Mouse (Mus musculus) gastrocnemius, postnatal 4 days (tissue): ENCODE measurements around the gene Plau. TPM values are rescaled to one million over a fixed set of nuclear protein-coding genes. Genes with fewer than 3 reads are reported as not detected.
A peak's percentile ranks its signal among the peaks of the same experiment; 100 is the strongest.

Experiments used
- DNase-seq, 2 experiments: peaks; one replicate each; pipeline ENCODE4 v3.0.0; 2021 to 2022; ENCODE audit warnings: low spot score in 2 of 2, mixed read lengths in 2 of 2
- long read RNA-seq, 2 experiments: library from polyadenylated mRNA; stranded (forward); transcript quantifications; one replicate each; pipeline ENCODE4 v2.0.0; 2021
- total RNA-seq, 2 experiments: library from RNA; stranded (reverse); gene quantifications; 2 replicates each; pipeline ENCODE4 v1.2.3; 2021

Gene Plau
- total RNA-seq, result 10 to 100 TPM; 25.8 to 28.2 TPM
- long read RNA-seq, experiment 1, partial matches to known transcripts, result 1 of 2 reads
- long read RNA-seq, experiment 1, other reads (novel, unspliced or antisense), result 1 of 2 reads
- long read RNA-seq, experiment 2, result 0 reads

GRCm38 (mm10) chr14:20836171-20836904 is at the start of gene Plau:
TSS of gene Plau (plus strand) at chr14:20836660.
- peak; percentile 76 to 81 for DNase-seq

GRCm38 (mm10) chr14:20788151-20788550 is 48.3 kb upstream of the Plau start:
- DNase-seq, result no peak

DNA sequence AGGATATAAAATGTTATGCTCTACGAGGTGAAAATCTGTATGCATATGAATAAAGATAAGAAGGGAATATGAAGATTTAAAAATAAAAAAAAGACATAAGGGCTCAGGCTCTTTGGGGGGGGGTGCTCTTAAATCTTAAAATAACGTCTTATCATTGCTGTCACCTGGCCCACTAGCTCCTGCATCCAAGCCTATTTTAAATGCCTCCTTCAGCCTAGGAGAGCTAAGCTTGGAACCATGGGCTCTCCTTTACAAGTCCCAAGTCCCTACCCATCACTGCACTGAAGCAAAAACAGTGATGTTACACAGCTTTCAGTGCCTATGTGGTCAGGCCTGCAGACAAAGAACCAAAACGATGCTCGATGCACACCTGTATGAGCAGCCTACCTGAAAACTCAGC is 46.9 kb upstream of the Plau start:
- DNase-seq, result no peak

DNA sequence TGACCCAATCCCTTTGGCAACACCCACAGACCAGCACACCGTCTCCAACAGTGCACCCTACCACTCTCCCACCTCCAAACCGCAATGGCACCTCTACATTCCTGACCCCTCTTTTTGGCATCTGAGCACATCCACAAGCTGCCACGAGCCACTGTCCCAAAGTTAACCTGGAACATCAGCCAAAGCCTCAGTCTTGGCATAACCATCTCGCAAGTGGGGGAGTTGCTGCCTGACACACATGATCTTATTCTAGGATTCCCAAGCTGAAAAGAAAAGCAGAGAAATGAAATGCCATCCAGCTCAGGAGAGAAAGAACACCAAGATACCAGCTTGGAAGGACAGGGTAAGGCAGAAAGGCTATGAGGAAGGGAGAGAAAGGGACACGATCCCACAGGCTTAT is 46.0 kb upstream of the Plau start:
- DNase-seq, result no peak

DNA sequence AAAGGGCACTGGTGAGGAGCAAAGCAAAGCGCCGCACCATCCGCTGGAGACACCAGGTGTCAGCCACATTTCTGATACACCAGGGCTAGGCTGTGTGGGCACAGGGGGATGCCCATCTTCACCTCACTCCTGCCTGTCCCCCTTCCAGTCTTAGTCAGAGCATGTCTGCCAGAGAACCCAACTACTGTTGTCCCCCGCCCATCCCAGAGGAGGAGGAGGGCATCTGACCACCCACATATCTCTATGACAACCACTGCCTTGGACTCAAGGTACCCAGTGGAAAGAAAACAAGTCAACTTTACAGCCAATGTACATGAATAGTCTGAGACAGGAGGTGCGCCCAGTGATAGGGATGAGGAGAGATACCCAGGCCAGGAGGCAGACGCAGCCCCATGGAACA is 45.5 kb upstream of the Plau start:
- DNase-seq, result no peak

DNA sequence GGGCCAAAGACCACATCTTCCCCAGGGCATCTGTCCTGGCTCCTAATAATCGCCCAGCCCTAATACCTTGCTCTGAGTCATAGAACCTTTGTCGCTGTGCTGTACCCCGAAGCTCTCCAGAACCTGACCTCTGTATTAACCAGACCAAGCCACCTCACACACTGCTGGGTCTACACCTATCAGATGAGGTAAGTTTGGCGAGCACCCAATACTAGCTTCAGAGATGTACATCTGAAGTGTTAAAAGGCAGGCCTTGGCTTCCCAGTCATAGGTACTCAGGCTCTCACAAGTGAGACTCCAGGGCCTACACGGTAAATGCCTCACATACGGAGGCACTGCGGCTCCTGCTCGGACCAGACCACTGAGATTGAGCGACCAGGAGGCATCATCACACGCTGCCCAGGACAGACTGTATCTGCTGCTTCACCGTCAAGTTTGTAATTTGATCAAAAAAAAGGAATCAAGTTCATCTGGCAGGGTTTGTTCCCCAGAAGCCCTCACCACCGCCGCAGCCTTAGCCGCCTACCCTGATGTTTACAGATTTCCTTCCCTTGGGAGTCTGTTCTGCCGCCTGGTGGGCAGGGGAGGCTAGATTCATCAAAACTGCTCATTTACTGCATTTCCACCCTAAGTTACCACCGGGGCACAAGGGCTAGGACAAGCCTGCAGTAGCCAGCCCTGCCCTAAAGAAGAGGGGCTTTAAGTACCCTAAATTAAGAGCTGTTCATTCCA is 44.8 kb upstream of the Plau start:
- no peak for DNase-seq

DNA sequence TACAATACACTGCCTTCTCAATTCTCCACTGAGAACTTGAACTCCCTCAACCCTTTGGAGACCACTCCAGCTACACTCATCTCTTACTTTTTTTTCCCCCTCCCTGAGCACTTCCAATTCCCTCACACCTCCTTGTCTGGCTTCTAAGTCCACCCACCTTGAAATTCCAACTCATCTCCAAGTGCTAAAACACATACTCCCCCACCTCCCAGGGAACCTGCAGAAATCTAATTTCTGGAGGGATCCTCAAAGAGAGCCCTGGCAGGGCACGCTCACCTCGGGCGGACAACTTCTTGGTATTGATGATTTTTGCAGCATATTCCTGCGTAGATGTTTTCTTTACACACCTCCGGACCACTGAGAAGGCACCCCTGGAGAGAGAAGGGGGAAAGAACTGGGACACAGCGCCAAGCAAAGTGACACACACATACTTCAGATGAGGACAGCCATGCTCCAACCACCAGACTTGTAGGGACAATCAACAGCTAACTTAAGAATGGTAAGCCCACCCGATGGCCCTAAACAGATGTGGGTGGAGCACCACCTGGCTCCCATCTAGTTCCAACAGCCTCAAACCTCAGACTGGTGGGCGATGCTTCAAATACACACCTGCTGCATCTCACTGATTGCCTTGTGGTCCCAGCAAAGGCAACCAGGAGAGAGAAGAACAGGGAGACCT is 44.1 kb upstream of the Plau start:
- no peak for DNase-seq

- DNase-seq, result peak in 1 of 2 experiments; percentile 45
These were observed 43.3 kb upstream of the Plau start for GRCm38 (mm10) chr14:20792922-20793757.

- DNase-seq, result peak; percentile 79 to 85
These were observed 42.5 kb upstream of the Plau start, which contains the start of gene Camk2g for GRCm38 (mm10) chr14:20793758-20794531. TSS of gene Camk2g (minus strand) at chr14:20794088.

- no peak for DNase-seq
These were observed 41.9 kb upstream of the Plau start for GRCm38 (mm10) chr14:20794589-20794988.

- DNase-seq, result no peak
These were observed 40.9 kb upstream of the Plau start for GRCm38 (mm10) chr14:20795423-20796152.

DNA sequence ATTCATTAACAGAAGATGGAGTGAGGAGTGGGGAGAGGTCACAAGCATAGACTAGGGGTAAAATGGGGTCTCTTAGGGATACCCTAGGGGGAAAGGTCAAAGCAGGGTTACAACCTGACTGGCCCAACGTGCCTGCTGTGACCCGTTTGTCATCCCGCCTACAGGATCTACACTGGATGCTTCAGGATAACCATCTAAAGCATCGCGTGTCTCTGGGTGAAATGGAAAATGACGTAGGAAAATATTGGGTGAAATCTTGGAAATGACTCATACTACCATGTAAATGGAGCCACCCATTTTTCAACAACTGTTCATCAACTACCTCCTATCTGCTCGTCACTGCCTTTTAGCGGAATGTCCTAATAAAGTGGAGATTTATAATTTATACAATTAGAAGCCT is 40.3 kb upstream of the Plau start:
- no peak for DNase-seq

GRCm38 (mm10) chr14:20796643-20797042 is 39.8 kb upstream of the Plau start:
- no peak for DNase-seq

- DNase-seq, result no peak
These were observed 38.2 kb upstream of the Plau start for GRCm38 (mm10) chr14:20798300-20798699.

GRCm38 (mm10) chr14:20798761-20799160 is 37.7 kb upstream of the Plau start:
- DNase-seq, result peak; percentile 89 to 92

GRCm38 (mm10) chr14:20802926-20803605 is 33.4 kb upstream of the Plau start:
- DNase-seq, result no peak

- peak in 1 of 2 experiments; percentile 77 for DNase-seq
These were observed 32.9 kb upstream of the Plau start for GRCm38 (mm10) chr14:20803606-20803938.

- no peak for DNase-seq
These were observed 32.0 kb upstream of the Plau start for GRCm38 (mm10) chr14:20804481-20804880.
